Mouse (Mus musculus) G1E (cell line): Measurements from ENCODE around the gene Man2a2. TPM values are rescaled to one million over a fixed set of nuclear protein-coding genes. Genes with fewer than 3 reads are reported as not detected.

Experiments
- ATAC-seq: 2 replicates; pipeline ENCODE4 v1.8.0; 2016; ENCODE audit warnings: mild to moderate bottlenecking; ENCODE audit not compliant: insufficient number of reproducible peaks, poor library complexity, low FRiP score, severe bottlenecking; ENCODE audit errors: extremely low read depth
- DNase-seq: peaks from one replicate; pipeline ENCODE4 v3.0.0; 2012; ENCODE audit warnings: low spot score
- H3K27me3 ChIP-seq: 2 replicates; pipeline ENCODE4 v1.6.1; 2012; ENCODE audit warnings: mild to moderate bottlenecking, low read length, inconsistent platforms; ENCODE audit not compliant: insufficient read depth
- H3K36me3 ChIP-seq: replicated peaks from 2 replicates; pipeline ENCODE3; 2012; ENCODE audit warnings: mild to moderate bottlenecking, inconsistent platforms
- H3K4me1 ChIP-seq: 2 replicates; pipeline ENCODE4 v1.6.1; 2012; ENCODE audit warnings: low read depth, low read length, inconsistent platforms, mixed read lengths; ENCODE audit not compliant: insufficient read depth
- H3K4me3 ChIP-seq: 2 replicates; pipeline ENCODE4 v1.5.1; 2012; ENCODE audit warnings: low read depth, mild to moderate bottlenecking, inconsistent platforms, low read length, moderate library complexity, mixed read lengths
- H3K9me3 ChIP-seq: replicated peaks from 2 replicates; pipeline ENCODE4 v1.6.1; 2012; ENCODE audit warnings: inconsistent platforms
- CTCF ChIP-seq: IDR thresholded peaks from 2 replicates; pipeline ENCODE4 v1.5.1; 2012; ENCODE audit warnings: low read depth, low read length, inconsistent platforms, mixed read lengths
- GATA1 ChIP-seq: IDR thresholded peaks from 2 replicates; pipeline ENCODE4 v1.6.1; 2012; ENCODE audit warnings: borderline replicate concordance, low read length, inconsistent platforms, mixed read lengths
- GATA2 ChIP-seq: IDR thresholded peaks from 2 replicates; pipeline ENCODE4 v1.6.1; 2012; ENCODE audit warnings: low read depth, low read length, inconsistent platforms, borderline replicate concordance
- POLR2AphosphoS5 ChIP-seq: IDR thresholded peaks from 2 replicates; pipeline ENCODE4 v1.6.1; 2012; ENCODE audit warnings: low read depth, low read length, inconsistent platforms; ENCODE audit not compliant: insufficient replicate concordance
- TAL1 ChIP-seq: conservative IDR thresholded peaks from 2 replicates; pipeline ENCODE4 v1.6.1; 2012; ENCODE audit warnings: low read depth, low read length, inconsistent platforms, mixed read lengths
- polyA plus RNA-seq: library from polyadenylated mRNA; stranded (reverse); fragments of >175 nt; gene quantifications from 2 replicates; pipeline ENCODE4 v1.2.3, GENCODE M21; 2012
- total RNA-seq, 2 experiments: library from RNA; stranded (forward) in 1 of 2; stranded (reverse) in 1 of 2; fragments of 200-1000 nt in 1 of 2; fragments of >200 nt in 1 of 2; fragmentation: Nextera tagmentation in 1 of 2; gene quantifications; 2 replicates each; pipeline ENCODE4 v1.2.3; 2014 to 2017

Gene Man2a2
- total and polyA plus RNA-seq, 3 experiments, result 37.0 to 63.1 (median 49.3) TPM

DNA sequence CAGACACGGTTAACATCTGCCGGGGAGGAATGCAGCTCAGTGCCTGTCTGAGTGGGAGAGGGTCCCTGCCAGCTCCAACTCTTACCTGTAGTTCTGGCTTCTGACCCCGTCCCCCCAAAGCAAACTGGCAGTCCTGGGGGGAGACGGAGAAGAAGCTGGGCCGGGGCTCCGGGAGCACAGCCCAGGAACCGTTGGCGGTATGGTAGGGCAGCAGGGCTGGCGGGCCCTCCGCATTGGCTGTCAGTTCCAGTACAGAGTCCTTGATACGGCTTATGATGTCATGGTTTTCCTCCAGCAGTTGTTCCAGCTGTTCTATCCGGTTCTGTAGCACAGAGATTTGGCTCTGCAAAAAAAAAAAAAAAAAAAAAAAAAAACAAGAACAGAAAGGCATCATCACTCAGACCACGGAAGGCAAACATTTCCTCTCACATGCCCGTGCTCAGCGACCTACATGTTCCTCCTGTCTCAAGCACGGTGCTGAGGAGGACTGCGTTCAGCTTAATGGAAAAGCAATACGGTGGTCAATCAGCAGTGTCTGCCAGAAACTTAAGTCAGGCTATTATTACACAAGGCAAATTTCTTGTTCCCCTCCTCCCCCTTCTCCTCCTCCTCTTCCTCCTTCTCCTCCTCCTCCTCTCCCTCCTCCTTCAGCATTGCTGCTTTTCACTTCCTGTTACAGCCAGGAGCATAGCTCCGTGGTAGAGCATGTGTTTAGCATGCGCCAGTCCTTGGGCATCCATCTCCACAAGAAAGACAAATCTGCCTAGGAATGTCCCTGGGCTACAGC is 2.3 kb downstream of the Man2a2 start:
- ATAC-seq (no peak; the same call in 1 of the 2 replicates), DNase-seq (no peak)
- Histone ChIP-seq H3K4me3 (no peak overlapping the region), H3K27me3 (no peaks in the 10 kb centered on the region; the same call in 1 of the 2 replicates), H3K9me3 (no peaks in the 10 kb centered on the region), H3K4me1 (peaks cover 50% of the 10 kb centered on the region), H3K36me3 (peaks cover 53% of the 10 kb centered on the region)
- TF ChIP-seq GATA1, result no peak
- no peak for TF ChIP-seq GATA2
- TF ChIP-seq CTCF, result no peak
- TF ChIP-seq POLR2AphosphoS5, result no peak
- TF ChIP-seq TAL1, result no peak

DNA sequence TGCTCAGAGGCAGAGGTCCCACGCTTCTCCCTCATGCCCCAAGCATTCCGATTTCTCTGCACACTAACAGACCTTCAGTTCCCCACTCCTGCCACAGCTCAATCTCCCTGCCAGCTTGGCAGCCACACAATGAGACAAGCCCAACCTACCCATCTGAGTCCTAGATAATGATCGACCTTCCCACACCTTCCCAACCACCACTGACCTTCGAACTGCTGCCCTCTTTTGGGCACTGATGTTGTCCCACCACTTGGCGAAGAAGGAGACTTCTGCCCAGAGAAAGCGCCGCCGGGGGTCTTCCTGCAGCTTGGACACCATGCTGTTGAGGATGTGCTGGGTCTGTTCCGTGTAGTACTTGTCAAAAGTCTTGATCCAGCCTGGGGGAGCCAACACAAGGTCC is 3.2 kb downstream of the Man2a2 start:
- Histone ChIP-seq H3K9me3 (no peaks in the 10 kb centered on the region), H3K36me3 (peaks cover 62% of the 10 kb centered on the region), H3K27me3 (no peaks in the 10 kb centered on the region; the same call in 1 of the 2 replicates), H3K4me1 (peaks cover 42% of the 10 kb centered on the region), H3K4me3 (no peak overlapping the region)
- TF ChIP-seq GATA2 (no peak), GATA1 (no peak)
- ATAC-seq, result no peak
- DNase-seq, result no peak

DNA sequence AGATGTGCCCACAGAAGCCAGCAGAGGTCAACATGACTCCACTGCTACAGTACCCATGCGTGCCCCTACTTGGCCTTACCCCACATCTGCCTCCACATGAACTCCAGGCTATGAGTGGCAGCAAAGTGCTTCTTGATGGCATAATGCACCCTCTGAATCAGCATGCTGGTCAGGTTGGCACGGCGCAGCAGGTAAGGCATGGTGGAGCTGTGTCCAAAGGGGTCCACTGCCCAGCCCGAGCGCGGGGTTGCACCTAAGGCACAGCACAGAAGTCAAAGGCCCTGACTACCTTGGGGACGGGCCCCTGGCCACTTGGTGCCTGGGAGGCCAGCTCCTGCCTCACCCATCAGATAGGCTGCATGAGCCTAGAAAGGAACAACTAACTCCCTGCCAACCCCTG is 3.9 kb downstream of the Man2a2 start:
- no peak for ATAC-seq
- DNase-seq, result no peak
- Histone ChIP-seq H3K36me3 (peaks cover 69% of the 10 kb centered on the region), H3K4me1 (peaks cover 35% of the 10 kb centered on the region), H3K27me3 (no peaks in the 10 kb centered on the region; the same call in 1 of the 2 replicates), H3K9me3 (no peaks in the 10 kb centered on the region), H3K4me3 (no peak overlapping the region)
- TF ChIP-seq POLR2AphosphoS5, result no peak
- TF ChIP-seq GATA2, result no peak

DNA sequence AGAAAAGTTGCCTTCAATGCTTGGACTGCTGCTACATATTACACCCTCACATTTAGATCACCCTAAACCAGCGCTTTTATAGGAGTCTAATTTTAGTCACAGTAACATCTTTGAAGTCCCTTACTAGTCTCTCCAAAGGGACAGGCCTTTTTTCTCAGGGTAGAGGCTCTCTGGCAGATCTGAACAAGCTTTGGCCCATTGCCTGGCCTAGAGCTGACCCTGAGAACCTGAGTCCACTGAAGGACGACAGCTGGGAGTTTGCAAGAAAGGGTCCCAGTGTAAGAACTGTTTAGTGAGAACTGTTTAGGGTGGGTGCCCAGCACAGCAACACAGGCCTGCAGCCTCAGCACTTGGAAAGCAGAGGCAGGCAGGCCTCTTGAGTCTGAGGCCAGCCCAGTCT is 5.4 kb downstream of the Man2a2 start:
- Histone ChIP-seq H3K36me3 (peaks cover 84% of the 10 kb centered on the region), H3K27me3 (no peaks in the 10 kb centered on the region; the same call in 1 of the 2 replicates), H3K4me1 (peaks cover 23% of the 10 kb centered on the region), H3K4me3 (no peak overlapping the region), H3K9me3 (no peaks in the 10 kb centered on the region)
- TF ChIP-seq GATA2 (no peak), POLR2AphosphoS5 (no peak), CTCF (no peak), GATA1 (no peak), TAL1 (no peak)
- ATAC-seq (no peak), DNase-seq (no peak)

DNA sequence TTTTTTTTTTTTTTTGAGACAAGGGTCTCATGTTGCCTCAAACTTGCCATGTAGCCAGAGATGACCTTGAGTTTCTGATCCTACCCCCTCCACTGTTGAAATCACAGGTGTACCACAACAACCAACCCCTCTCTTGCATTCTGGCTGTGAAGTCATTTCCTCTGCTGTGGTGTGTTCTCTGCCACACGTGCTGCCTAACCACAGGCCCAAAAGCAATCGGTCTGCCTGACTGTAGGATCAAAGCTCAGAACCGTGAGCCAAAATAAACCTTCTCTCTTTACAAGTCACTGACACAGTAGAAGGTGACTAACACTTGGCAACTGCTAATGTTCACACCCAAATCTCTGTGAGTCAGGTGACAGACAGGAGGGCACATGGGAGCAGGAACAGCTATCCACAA is 10.7 kb downstream of the Man2a2 start:
- H3K4me3 ChIP-seq, result no peak overlapping the region
- no peaks in the 10 kb centered on the region for H3K4me1 ChIP-seq
- peaks cover 95% of the 10 kb centered on the region for H3K36me3 ChIP-seq
- H3K27me3 ChIP-seq, result no peaks in the 10 kb centered on the region; the same call in 1 of the 2 replicates
- ATAC-seq, result no peak
- H3K9me3 ChIP-seq, result no peaks in the 10 kb centered on the region
- TF ChIP-seq CTCF (no peak), GATA1 (no peak), POLR2AphosphoS5 (no peak), TAL1 (no peak), GATA2 (no peak)
- DNase-seq, result no peak

DNA sequence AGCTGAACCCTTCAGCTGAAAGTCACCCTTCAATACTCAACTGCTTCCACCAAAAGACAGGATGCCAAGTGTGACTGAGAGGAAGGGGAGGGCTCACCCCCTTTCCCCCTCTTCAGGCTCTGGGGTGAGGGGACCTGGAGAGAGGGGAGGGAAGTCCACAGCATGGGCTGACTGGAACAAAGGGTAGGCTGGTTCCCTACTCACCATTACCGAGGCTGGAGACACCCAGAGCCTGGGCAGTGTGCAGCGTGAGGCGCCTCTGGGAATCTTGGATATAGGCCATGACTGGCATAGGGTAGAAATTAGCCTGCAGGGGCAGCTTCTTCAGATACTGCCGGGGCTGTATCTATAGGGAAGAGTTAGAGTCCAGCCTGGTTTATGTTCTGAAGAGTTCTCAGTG is 13.1 kb downstream of the Man2a2 start:
- TF ChIP-seq TAL1, result no peak
- no peak for TF ChIP-seq POLR2AphosphoS5
- TF ChIP-seq GATA1, result no peak
- TF ChIP-seq CTCF, result no peak
- no peak for TF ChIP-seq GATA2
- Histone ChIP-seq H3K9me3 (no peaks in the 10 kb centered on the region), H3K4me1 (peaks cover 3% of the 10 kb centered on the region; the same call in 1 of the 2 replicates), H3K27me3 (no peaks in the 10 kb centered on the region; the same call in 1 of the 2 replicates), H3K4me3 (no peak overlapping the region), H3K36me3 (peaks cover 95% of the 10 kb centered on the region)
- DNase-seq (no peak), ATAC-seq (no peak)

DNA sequence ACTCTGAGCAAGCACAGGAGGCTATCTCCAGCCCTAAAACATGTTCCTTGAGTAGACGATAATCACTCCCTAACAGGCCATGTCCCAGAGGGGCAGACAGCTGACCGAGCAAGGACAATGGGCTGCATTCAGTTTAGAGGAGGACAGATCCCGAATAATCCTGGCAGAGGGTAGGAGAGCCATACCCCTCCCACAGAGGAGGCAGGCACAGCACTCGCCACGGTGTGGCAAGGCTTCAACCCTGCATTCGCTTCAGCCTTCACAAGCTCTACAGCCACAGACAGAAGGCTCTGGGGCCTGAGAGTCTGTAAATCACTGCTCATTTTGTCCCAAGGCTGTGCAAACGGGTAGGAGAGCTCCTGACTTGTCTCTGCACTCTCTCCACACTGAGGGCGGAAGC is 14.0 kb downstream of the Man2a2 start:
- Histone ChIP-seq H3K27me3 (no peaks in the 10 kb centered on the region; the same call in 1 of the 2 replicates), H3K4me3 (no peak overlapping the region), H3K36me3 (peaks cover 95% of the 10 kb centered on the region), H3K9me3 (no peaks in the 10 kb centered on the region), H3K4me1 (peaks cover 3% of the 10 kb centered on the region; the same call in 1 of the 2 replicates)
- no peak for ATAC-seq
- no peak for DNase-seq
- no peak for TF ChIP-seq GATA1
- TF ChIP-seq TAL1, result no peak
- TF ChIP-seq CTCF, result no peak
- TF ChIP-seq POLR2AphosphoS5, result no peak
- TF ChIP-seq GATA2, result no peak
